9 mouse cellular contexts compared by ENCODE assay signal in the genomic region with DNA sequence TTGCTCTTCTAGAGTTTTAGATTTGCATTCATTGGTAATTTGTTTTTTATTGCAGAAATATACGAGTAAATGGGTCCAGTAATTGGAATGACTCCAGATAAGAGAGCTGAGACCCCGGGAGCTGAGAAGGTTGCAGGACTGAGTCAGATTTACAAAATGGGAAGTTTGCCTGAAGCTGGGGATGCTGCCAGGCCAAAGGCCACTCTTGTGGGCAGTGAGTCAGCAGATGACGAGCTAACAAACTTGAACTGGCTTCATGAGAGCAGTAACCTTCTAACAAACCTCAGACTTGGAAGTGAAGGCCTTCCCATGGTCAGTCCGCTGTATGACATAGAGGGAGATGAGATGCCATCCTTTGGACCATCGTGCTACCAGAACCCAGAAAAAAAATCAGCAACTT. TPM values are rescaled to one million over a fixed set of nuclear protein-coding genes. Genes with fewer than 3 reads are reported as not detected.
DNase-seq lines count a peak whose midpoint lies in the region; ATAC-seq lines count a peak whose summit lies in the region.
"Had no signal": no experiment of that assay in that cellular context is flagged by ENCODE, and none has a peak within 500 bp of the region (broad histone marks: within the 10 kb centered on the region; RNA-seq: fewer than 3 reads in every experiment).

No protein-coding gene starts in this region.

- H3K4me1 ChIP-seq in liver, embryonic 12.5 days: peaks cover 76% of the 10 kb centered on the region
- H3K4me1 ChIP-seq in forebrain, embryonic 15.5 days: no peaks in the 10 kb centered on the region

- WGBS in liver, embryonic 12.5 days (ENCODE audit: insufficient replicate concordance): 51% methylated on average over 5 of the region's 5 CpGs
- 82% methylated on average over 5 of the region's 5 CpGs for WGBS in forebrain, embryonic 15.5 days

- H3K4me3 ChIP-seq in liver, embryonic 12.5 days: no peak overlapping the region
- H3K4me3 ChIP-seq in forebrain, embryonic 15.5 days: no peak overlapping the region
- H3K4me3 ChIP-seq: heart, embryonic 13.5 days had no signal

- DNase-seq in urinary bladder, adult 18-20 months (ENCODE audit: low spot score in 2 of 2): peak; percentile 67 to 77
- DNase-seq in urinary bladder, postnatal 10 days (ENCODE audit: low spot score): no peak
- DNase-seq in gastrocnemius, adult 18-20 months (ENCODE audit: low spot score): peak; percentile 62
- DNase-seq in ovary, postnatal 36 days (ENCODE audit: low spot score): peak; percentile 58
- no peak for DNase-seq in thymus, postnatal 25 days

- no peaks in the 10 kb centered on the region for H3K9me3 ChIP-seq in liver, embryonic 12.5 days (replicated peaks)
- no peaks in the 10 kb centered on the region for H3K9me3 ChIP-seq in forebrain, embryonic 15.5 days
- H3K9me3 ChIP-seq: heart, embryonic 13.5 days had no signal

- H3K4me2 ChIP-seq in liver, embryonic 12.5 days: no peak overlapping the region
- no peak overlapping the region for H3K4me2 ChIP-seq in forebrain, embryonic 15.5 days (replicated peaks)
- H3K4me2 ChIP-seq: heart, embryonic 13.5 days had no signal

- H3K36me3 ChIP-seq in liver, embryonic 12.5 days: peaks cover 25% of the 10 kb centered on the region
- H3K36me3 ChIP-seq in forebrain, embryonic 15.5 days: no peaks in the 10 kb centered on the region

- ATAC-seq in liver, embryonic 12.5 days: no peak
- ATAC-seq in forebrain, embryonic 15.5 days (replicated peaks): no peak
- no peak for ATAC-seq in megakaryocyte-erythroid progenitor cell, adult 5-6 weeks (replicated peaks; ENCODE audit: low FRiP score, low TSS enrichment, poor library complexity, severe bottlenecking)

- H3K27me3 ChIP-seq in liver, embryonic 12.5 days (replicated peaks): no peaks in the 10 kb centered on the region
- H3K27me3 ChIP-seq in forebrain, embryonic 15.5 days: no peaks in the 10 kb centered on the region
- H3K27me3 ChIP-seq: heart, embryonic 13.5 days had no signal

- H3K27ac ChIP-seq in liver, embryonic 12.5 days: peak overlapping the region; percentile 53; the same call in 1 of the 2 replicates
- no peak overlapping the region for H3K27ac ChIP-seq in forebrain, embryonic 15.5 days (replicated peaks)
- H3K27ac ChIP-seq: heart, embryonic 13.5 days had no signal

- H3K9ac ChIP-seq in liver, embryonic 12.5 days: no peak overlapping the region
- no peak overlapping the region for H3K9ac ChIP-seq in forebrain, embryonic 15.5 days (replicated peaks)
- H3K9ac ChIP-seq: heart, embryonic 13.5 days had no signal

RNA-seq across cellular contexts. Expression of a gene that starts 22.1 kb away (rescaled TPM):
- total RNA-seq in gastrocnemius, adult 18-20 months (2021): 10 to 100 TPM; 11.5 to 14.3 TPM
- 17.5 and 18.5 TPM in 2 replicates for polyA plus RNA-seq in liver, embryonic 12.5 days (2016; fragmentation: Nextera tagmentation; extraction: Ambion mirVana)
- 10.7 TPM in 2 replicates for polyA plus RNA-seq in forebrain, embryonic 15.5 days (2015; fragmentation: Nextera tagmentation; extraction: Ambion mirVana)
- 28.1 and 28.9 TPM in 2 replicates for total RNA-seq in megakaryocyte-erythroid progenitor cell, adult 5-6 weeks (2014; fragmentation: Nextera tagmentation)
- 34.3 and 40.1 TPM in 2 replicates for total RNA-seq in megakaryocyte-erythroid progenitor cell, adult 5-6 weeks (2017)

Comparison
In these comparisons a context has a peak if more than half of its experiments do, and no peak if none do; other contexts are left out.
1. DNase-seq: peak in urinary bladder, adult 18-20 months (2 of 2), gastrocnemius, adult 18-20 months (single experiment) and ovary, postnatal 36 days (single experiment); none in urinary bladder, postnatal 10 days (single experiment) and thymus, postnatal 25 days (single experiment).